Mouse (Mus musculus): ENCODE measurements at regions not wholly inside any gene's neighbourhood (a gene's known extent, or its start where the extent isn't known, plus 50 kb on each side); places are given as distances from the start of the nearest gene placed in this dataset.

- DNase-seq (ENCODE audit: extremely low spot score in 1 of 2, low spot score in 1 of 2) = no peak
Observed at GRCm38 (mm10) chr12:25363341-25363740, 266.4 kb upstream of the Id2 start.

DNA sequence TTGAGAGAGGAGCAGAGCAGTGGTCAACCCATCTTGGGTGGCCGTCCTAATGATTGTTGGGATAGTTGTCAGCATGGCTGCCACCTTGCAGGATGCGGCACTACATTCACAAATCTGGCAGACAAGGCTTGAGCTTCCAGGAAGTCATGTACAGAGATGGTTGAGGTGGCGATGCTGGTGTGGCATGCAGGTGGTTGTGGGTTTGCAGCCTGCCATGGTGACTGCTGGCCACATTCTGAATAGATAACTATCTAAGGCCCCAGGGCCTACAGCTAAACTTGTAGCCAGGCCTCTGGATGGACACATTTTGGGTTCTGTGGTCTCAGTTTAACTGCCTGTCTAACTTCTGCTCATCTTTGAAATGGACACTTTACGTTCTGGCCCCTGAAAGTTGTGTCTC, 265.8 kb upstream of the Id2 start:
- DNase-seq (ENCODE audit: extremely low spot score in 1 of 2, low spot score in 1 of 2) = no peak

GRCm38 (mm10) chr12:25360726-25361125, 263.8 kb upstream of the Id2 start:
- DNase-seq (ENCODE audit: extremely low spot score in 1 of 2, low spot score in 1 of 2) = no peak

DNA sequence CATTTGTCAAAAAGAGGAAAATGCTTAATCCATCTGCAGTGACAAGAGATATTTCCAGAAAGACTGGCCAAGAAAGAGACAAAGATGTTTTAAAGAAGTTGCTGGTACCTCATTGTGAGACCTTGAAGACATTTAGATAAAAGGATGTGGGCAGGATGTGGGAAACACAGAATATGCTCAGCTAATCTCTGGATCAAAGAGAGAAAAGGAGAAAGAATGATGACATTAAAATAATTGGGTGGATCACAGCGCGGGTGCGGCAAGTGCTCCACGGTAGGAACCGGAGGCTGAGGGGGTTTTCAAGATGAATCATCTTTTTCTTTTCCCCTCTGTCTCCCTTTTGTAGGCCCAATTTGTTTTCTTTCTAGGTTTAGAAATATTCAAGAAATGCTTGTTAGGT, 263.0 kb upstream of the Id2 start:
- DNase-seq (ENCODE audit: extremely low spot score in 1 of 2, low spot score in 1 of 2) = no peak

DNA sequence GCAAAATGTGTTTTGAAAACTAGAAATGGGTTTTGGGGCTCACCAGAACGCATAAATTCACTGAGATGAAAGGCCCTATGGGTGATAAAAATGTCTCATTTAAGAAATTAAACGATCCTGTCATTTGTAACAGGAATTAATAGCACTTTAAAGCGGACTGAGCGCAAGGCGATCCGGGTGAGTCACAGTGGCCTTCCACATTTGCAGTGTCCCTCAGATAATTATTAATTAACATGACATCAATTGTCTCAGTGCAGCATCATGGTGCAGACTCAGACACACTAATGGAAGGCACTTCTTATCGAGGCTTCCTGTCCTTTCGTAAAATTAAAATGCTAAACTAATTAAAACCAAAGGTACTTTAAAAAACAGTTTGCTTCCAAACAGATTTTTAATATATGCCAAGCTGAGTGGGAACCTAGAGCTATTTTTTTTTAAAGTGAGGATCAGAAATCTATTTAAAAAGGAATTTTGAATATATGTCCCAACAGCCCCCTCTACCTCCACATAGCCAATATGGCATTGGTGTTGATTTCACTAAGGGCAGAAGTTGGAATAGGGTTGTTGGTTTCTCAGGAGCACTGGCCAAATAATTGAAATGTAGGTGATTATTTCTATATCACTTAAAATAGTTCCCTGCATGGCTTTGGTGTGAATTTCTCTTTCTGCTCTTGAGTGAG, 262.0 kb upstream of the Id2 start:
- no peak for DNase-seq (ENCODE audit: extremely low spot score in 1 of 2, low spot score in 1 of 2)

- no peak for DNase-seq (ENCODE audit: extremely low spot score in 1 of 2, low spot score in 1 of 2)
Observed at GRCm38 (mm10) chr12:25356774-25357173, 259.8 kb upstream of the Id2 start.

- DNase-seq (ENCODE audit: extremely low spot score in 1 of 2, low spot score in 1 of 2) = no peak
Observed at GRCm38 (mm10) chr12:25355217-25355616, 258.3 kb upstream of the Id2 start.

- DNase-seq (ENCODE audit: extremely low spot score in 1 of 2, low spot score in 1 of 2) = no peak
Observed at GRCm38 (mm10) chr12:25353402-25353896, 256.5 kb upstream of the Id2 start.

- no peak for DNase-seq (ENCODE audit: extremely low spot score in 1 of 2, low spot score in 1 of 2)
Observed at GRCm38 (mm10) chr12:25352160-25352559, 255.2 kb upstream of the Id2 start.

DNA sequence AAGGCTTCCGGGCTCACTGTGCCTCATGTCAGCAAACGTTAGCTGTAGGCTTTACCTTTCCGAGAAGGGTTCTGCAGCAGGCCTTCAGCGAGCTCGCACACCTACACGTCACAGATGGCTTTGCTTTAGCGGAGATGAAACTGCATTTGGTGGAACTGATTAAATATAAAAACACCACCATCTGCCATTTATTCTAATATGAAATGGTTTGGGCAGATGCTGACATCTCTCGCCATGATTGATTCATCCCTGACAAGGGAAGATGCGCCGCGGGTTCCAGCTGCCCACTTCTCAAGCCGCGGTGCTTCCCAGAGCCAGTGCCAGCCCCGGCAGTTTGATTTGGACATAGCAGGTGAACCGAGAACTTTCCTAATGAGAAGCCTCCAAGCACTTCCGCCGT, 247.4 kb upstream of the Id2 start:
- DNase-seq (ENCODE audit: extremely low spot score in 1 of 2, low spot score in 1 of 2) = peak in 1 of 2 experiments; percentile 39

- no peak for DNase-seq (ENCODE audit: extremely low spot score in 1 of 2, low spot score in 1 of 2)
Observed at GRCm38 (mm10) chr12:25338771-25339170, 241.8 kb upstream of the Id2 start.

DNA sequence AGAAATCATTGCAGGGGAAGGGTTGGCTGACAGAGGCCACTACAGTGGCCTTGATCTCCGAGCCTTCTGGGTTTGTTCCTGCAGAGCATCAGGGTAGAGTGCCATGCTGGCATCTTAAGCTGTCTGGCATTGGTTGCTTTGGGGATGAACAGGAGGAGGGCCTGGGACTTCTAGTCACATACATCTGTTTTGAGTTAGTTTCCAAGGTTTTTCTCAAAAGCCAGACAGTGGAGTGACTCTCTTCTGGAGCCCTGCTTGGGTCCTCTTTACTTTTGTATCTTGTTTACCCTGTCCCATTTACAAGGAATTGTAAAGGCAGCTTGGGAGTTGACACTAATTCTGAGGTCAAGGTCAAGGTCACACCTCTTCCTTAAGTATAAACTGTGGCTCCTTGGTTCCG, 239.0 kb upstream of the Id2 start:
- no peak for DNase-seq (ENCODE audit: extremely low spot score in 1 of 2, low spot score in 1 of 2)

GRCm38 (mm10) chr12:25335069-25335468, 238.1 kb upstream of the Id2 start:
- DNase-seq (ENCODE audit: extremely low spot score in 1 of 2, low spot score in 1 of 2) = no peak

GRCm38 (mm10) chr12:25332384-25333035, 235.6 kb upstream of the Id2 start:
- DNase-seq (ENCODE audit: extremely low spot score in 1 of 2, low spot score in 1 of 2) = peak in 1 of 2 experiments; percentile 6

GRCm38 (mm10) chr12:25330004-25330708, 233.2 kb upstream of the Id2 start:
- no peak for DNase-seq (ENCODE audit: extremely low spot score in 1 of 2, low spot score in 1 of 2)

- DNase-seq (ENCODE audit: extremely low spot score in 1 of 2, low spot score in 1 of 2) = no peak
Observed at GRCm38 (mm10) chr12:25325901-25326300, 229.0 kb upstream of the Id2 start.

- DNase-seq (ENCODE audit: extremely low spot score in 1 of 2, low spot score in 1 of 2) = no peak
Observed at GRCm38 (mm10) chr12:25323171-25323570, 226.2 kb upstream of the Id2 start.

- no peak for DNase-seq (ENCODE audit: extremely low spot score in 1 of 2, low spot score in 1 of 2)
Observed at GRCm38 (mm10) chr12:25320262-25320767, 223.4 kb upstream of the Id2 start.

- no peak for DNase-seq (ENCODE audit: extremely low spot score in 1 of 2, low spot score in 1 of 2)
Observed at GRCm38 (mm10) chr12:25319846-25320245, 222.9 kb upstream of the Id2 start.

DNA sequence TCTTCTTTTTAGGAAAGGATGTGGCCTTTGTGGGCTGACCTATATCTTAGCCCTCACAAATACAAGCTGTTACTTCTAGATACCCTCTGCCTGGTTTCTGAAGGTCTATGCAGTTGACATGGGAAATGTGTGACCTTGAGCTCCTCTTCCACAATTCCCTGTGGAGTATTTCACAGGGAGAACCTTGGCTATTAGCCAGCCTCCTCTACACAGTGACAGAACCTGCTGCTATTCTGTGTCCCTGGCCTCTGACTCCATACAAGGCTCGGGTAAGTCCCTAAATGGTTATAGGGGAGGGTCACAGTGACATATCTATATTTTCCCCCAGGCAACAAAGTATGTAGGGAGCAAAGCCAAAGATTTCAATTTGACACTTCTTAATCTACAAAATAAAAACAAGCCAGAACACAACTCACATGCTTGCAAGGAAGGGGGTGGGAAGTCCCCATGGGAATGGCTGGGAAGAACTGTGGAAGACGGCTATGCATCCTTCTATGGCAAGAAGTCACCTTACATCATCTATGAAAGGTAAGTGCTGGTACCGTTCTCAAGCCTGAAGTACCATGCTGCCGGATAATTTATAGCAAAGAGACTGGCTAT, 221.2 kb upstream of the Id2 start:
- no peak for DNase-seq (ENCODE audit: extremely low spot score in 1 of 2, low spot score in 1 of 2)

DNA sequence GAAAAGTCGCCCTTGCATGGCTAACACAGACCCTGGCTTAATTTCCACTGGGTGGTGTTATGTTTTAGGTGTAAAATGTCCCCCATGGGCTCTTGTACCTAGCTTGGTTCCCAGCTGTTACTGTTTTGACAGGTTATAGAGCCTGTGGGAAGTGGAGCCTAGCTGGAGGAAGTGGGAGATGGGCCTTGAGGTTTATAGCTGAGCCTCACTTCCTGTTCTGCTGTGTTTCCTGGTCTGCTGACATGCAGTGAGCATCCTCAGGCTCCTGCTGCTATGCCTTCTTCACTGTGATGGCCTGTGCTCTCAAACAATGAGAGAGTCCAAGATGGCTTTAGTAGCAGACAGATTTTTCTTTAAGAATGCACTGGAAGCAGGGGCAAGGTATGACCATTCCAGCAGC, 219.0 kb upstream of the Id2 start:
- no peak for DNase-seq (ENCODE audit: extremely low spot score in 1 of 2, low spot score in 1 of 2)
